Mouse (Mus musculus): Measurements from ENCODE around the gene Lrp2. TPM values are rescaled to one million over a fixed set of nuclear protein-coding genes. Genes with fewer than 3 reads are reported as not detected.
"Not testable (repeated sequence)": the region's sequence is repeated elsewhere in the genome, so short reads cannot be mapped to it uniquely, and the experiment has no call there.

Lrp2 gene
- polyA plus RNA-seq, 1 experiment from 2014 or later: 0.08 TPM

DNA sequence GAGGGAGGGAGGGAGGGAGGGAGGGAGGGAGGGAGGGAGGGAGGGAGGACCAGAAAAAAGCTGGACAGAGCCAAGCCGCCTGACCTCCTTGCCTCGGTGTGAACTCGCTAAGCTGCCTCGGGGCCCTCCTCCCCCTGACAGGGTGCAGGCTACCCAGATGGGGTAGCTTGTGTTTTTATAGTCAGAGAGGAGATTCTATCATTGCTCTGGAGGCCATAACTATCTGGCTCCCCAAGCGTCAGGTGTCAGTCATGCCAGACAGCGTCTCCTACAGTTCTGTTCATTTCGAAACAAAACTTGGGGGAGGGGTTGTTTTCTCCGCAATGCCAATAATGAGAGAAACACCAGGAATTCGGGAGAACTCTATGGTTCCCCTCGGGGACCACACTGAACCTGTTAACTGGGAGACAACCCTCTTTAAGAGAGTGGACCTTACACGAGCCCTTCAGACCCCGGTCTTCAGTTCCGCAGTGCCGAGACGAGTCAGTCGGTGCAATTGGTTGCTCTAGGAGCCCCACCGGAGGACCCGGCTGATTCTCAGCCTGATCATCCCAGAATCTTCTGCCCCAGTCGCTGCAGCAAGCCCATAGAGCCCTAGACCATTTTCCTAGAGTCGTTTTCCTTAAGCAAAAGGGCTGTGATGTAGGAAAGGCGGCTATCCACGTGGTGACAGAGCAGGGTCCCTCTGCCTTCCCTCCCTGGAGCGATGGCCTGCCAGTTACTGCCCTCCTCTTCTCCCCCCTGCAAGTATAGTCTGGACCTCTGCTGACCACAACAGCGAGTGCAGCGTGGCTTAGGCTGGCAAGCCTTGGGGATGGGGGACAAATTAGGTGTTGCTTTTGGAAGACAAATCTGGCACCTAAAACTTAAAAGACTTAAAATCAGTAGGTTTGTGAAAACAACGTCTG lies 1.2 kb upstream of the Lrp2 start:
- no peak for ATAC-seq (ENCODE audit: low read depth)
- Histone ChIP-seq H3K4me2 (ENCODE audit: low read depth, low read length) (peak overlapping the region; percentile 50), H3K36me3 (ENCODE audit: control insufficient read depth, insufficient read depth) (no peaks in the 10 kb centered on the region), H3K4me3 (ENCODE audit: low read depth, low read length) (peak overlapping the region; percentile 37), H3K9ac (ENCODE audit: low read depth, low read length) (no peak overlapping the region), H3K27ac (ENCODE audit: low read length) (no peak overlapping the region), H3K4me1 (ENCODE audit: control insufficient read depth, low read depth, low read length) (no peaks in the 10 kb centered on the region; the same call in 1 of the 2 replicates), H3K9me3 (replicated peaks; ENCODE audit: control insufficient read depth, low read length) (no peaks in the 10 kb centered on the region), H3K27me3 (ENCODE audit: control insufficient read depth, insufficient read depth, low read depth, low read length) (peaks cover 55% of the 10 kb centered on the region)
- under 1% methylated on average over 26 of the region's 26 CpGs for WGBS (ENCODE audit: insufficient replicate concordance)

DNA sequence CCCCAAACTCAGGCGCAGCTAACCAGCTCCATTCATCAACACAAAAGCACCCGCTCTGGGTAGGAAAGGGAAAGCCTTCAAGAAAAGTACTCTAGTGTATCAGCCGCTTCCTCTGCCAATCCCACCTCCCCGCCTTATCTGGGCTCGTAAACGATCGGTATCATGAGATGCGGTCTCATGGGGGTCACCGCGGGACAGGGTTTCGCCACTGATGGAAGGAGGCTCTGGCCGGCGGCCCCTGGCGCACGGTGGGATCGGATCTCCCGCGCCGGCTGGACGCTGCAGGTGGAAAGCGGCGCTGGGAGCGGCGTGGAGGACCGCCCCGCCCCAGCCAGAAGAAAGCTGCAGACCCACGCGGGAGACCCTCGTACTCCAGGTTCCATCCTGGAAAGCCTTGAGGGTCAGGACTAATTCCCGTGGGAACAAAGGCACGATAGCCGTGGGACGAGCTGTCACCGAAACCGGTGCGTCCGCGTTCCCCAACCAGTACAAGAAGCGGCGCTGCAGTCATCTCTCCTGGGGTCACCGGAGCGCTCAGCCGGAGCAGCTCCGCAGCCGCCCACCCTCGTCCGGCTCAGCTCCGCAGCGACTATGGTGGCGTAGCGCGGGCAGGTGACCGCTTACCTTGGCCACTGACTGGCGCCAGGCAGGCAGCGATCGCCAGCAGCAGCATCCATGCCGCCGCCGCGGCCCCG lies 527 bp downstream of the Lrp2 start:
- no peaks in the 10 kb centered on the region for H3K36me3 ChIP-seq (ENCODE audit: control insufficient read depth, insufficient read depth)
- no peak overlapping the region for H3K27ac ChIP-seq (ENCODE audit: low read length)
- 1% methylated on average over 60 of the region's 61 CpGs for WGBS (ENCODE audit: insufficient replicate concordance)
- H3K4me1 ChIP-seq (ENCODE audit: control insufficient read depth, low read depth, low read length): no peaks in the 10 kb centered on the region; the same call in 1 of the 2 replicates
- peak overlapping the region; percentile 69 for H3K4me2 ChIP-seq (ENCODE audit: low read depth, low read length)
- H3K27me3 ChIP-seq (ENCODE audit: control insufficient read depth, insufficient read depth, low read depth, low read length): peaks cover 55% of the 10 kb centered on the region
- no peak for ATAC-seq (ENCODE audit: low read depth)
- H3K9me3 ChIP-seq (replicated peaks; ENCODE audit: control insufficient read depth, low read length): no peaks in the 10 kb centered on the region
- H3K9ac ChIP-seq (ENCODE audit: low read depth, low read length): no peak overlapping the region
- peak overlapping the region; percentile 56 for H3K4me3 ChIP-seq (ENCODE audit: low read depth, low read length)

DNA sequence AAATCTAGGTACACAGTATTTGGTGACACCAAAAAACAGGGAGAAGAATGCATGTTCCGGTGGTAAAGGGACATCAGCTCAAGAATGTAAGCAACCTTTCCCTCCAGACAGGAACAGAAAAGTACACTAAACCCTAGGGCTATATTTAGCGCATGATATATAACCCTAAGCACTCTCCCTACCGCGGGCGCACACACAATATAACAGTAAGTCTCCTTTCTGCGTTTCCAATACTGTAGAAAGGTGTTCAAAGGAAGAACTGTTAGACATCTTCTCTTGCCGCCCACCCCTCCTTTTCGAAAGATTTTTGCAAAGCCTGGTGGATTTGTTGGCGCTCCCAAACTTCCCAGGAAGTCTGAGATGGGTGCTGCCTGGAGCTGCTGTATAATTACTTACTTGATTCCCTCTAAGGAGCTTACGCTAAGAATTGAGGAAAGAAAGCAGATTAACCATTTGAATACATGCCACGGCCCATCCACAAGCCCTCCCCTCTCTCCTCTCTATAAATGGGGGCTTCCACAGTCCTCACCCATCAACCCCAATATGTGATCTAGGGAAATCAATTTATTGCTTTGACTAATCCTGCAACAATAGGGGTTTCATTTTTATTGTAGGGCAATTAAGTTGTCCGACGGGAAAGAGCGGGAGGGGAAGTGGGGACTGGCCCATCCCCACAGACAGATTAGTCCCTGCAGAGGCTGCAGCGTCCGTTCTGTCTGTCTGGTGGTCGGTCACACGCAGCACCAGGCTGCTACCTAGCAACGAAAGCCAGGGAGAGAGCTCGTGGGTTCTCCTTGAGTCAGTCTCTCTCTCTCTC lies 1.5 kb downstream of the Lrp2 start:
- no peak for ATAC-seq (ENCODE audit: low read depth)
- 4% methylated on average over 20 of the region's 20 CpGs for WGBS (ENCODE audit: insufficient replicate concordance)
- Histone ChIP-seq H3K4me1 (ENCODE audit: control insufficient read depth, low read depth, low read length) (no peaks in the 10 kb centered on the region; the same call in 1 of the 2 replicates), H3K4me3 (ENCODE audit: low read depth, low read length) (no peak overlapping the region), H3K9ac (ENCODE audit: low read depth, low read length) (no peak overlapping the region), H3K4me2 (ENCODE audit: low read depth, low read length) (no peak overlapping the region), H3K27ac (ENCODE audit: low read length) (no peak overlapping the region), H3K27me3 (ENCODE audit: control insufficient read depth, insufficient read depth, low read depth, low read length) (peaks cover 53% of the 10 kb centered on the region), H3K9me3 (replicated peaks; ENCODE audit: control insufficient read depth, low read length) (no peaks in the 10 kb centered on the region), H3K36me3 (ENCODE audit: control insufficient read depth, insufficient read depth) (no peaks in the 10 kb centered on the region)

DNA sequence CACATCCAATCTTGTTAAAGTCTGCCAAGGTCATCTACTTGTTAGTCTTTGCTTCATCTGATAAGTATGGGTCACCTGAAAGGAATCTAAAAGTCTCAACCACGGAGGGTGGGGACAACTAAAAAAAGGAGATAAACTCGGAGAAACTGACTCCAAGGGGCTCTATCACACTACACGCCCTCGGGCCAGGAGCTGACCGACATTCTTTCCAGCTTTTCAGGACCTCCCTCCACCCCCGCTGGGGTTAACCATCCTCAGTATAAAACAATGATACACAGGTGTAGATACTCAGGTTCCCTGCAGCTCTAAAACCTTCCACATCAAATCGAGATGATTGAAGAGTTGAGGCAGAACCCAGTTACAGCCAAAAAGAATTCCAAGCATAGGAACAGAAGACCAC lies 3.0 kb downstream of the Lrp2 start:
- no peaks in the 10 kb centered on the region for H3K9me3 ChIP-seq (replicated peaks; ENCODE audit: control insufficient read depth, low read length)
- no peak overlapping the region for H3K4me3 ChIP-seq (ENCODE audit: low read depth, low read length)
- peaks cover 47% of the 10 kb centered on the region for H3K27me3 ChIP-seq (ENCODE audit: control insufficient read depth, insufficient read depth, low read depth, low read length)
- H3K36me3 ChIP-seq (ENCODE audit: control insufficient read depth, insufficient read depth): no peaks in the 10 kb centered on the region
- no peaks in the 10 kb centered on the region; the same call in 1 of the 2 replicates for H3K4me1 ChIP-seq (ENCODE audit: control insufficient read depth, low read depth, low read length)
- no peak overlapping the region for H3K9ac ChIP-seq (ENCODE audit: low read depth, low read length)
- 33% methylated on average over 7 of the region's 7 CpGs for WGBS (ENCODE audit: insufficient replicate concordance)
- H3K4me2 ChIP-seq (ENCODE audit: low read depth, low read length): no peak overlapping the region
- H3K27ac ChIP-seq (ENCODE audit: low read length): no peak overlapping the region
- ATAC-seq (ENCODE audit: low read depth): no peak

DNA sequence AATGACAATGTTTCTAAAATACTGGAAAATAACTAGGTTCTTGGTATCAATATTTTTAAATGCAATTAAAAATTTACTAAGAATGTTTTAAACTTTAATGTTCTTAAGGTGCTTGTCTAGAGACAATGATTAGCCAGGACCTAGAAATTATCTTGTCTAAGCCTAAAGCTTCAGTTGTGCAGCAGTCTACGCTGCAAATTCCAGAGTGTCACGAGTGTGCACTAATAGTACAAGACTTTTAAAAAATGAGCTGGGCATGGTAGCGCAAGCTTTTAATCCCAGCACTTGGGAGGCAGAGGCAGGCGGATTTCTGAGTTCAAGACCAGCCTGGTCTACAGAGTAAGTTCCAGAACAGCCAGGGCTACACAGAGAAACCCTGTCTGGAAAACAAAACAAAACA lies 3.8 kb downstream of the Lrp2 start:
- peaks cover 39% of the 10 kb centered on the region for H3K27me3 ChIP-seq (ENCODE audit: control insufficient read depth, insufficient read depth, low read depth, low read length)
- not testable (repeated sequence) for H3K4me3 ChIP-seq (ENCODE audit: low read depth, low read length); H3K36me3 ChIP-seq (ENCODE audit: control insufficient read depth, insufficient read depth); H3K4me1 ChIP-seq (ENCODE audit: control insufficient read depth, low read depth, low read length); H3K27ac ChIP-seq (ENCODE audit: low read length); ATAC-seq (ENCODE audit: low read depth); H3K9ac ChIP-seq (ENCODE audit: low read depth, low read length); H3K4me2 ChIP-seq (ENCODE audit: low read depth, low read length); H3K9me3 ChIP-seq (replicated peaks; ENCODE audit: control insufficient read depth, low read length)
- WGBS (ENCODE audit: insufficient replicate concordance): 63% methylated on average over 4 of the region's 4 CpGs

DNA sequence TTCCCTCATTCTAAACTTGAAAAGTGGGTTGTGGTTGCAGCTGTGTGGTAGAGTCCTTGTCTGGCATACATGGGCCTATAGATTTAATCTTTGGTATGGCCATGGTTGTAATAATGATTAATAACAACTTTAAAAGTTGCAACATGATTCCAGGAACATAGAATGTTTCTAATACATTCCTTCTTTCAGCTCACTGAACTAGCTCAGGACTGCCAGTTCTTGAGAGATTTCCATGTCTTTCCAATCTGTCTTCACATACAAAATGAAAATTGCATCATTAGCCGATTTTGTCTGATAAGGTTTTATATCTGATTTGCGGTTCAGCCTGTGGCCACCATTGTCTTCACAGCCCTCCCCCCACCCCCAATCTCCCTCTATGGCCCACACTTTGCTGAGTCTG lies 5.8 kb downstream of the Lrp2 start:
- H3K4me3 ChIP-seq (ENCODE audit: low read depth, low read length): no peak overlapping the region
- H3K9me3 ChIP-seq (replicated peaks; ENCODE audit: control insufficient read depth, low read length): no peaks in the 10 kb centered on the region
- no peak overlapping the region for H3K27ac ChIP-seq (ENCODE audit: low read length)
- no peaks in the 10 kb centered on the region for H3K36me3 ChIP-seq (ENCODE audit: control insufficient read depth, insufficient read depth)
- H3K4me1 ChIP-seq (ENCODE audit: control insufficient read depth, low read depth, low read length): no peaks in the 10 kb centered on the region
- no peak overlapping the region for H3K9ac ChIP-seq (ENCODE audit: low read depth, low read length)
- H3K4me2 ChIP-seq (ENCODE audit: low read depth, low read length): no peak overlapping the region
- ATAC-seq (ENCODE audit: low read depth): no peak
- 51% methylated on average over 2 of the region's 2 CpGs for WGBS (ENCODE audit: insufficient replicate concordance)
- peaks cover 20% of the 10 kb centered on the region for H3K27me3 ChIP-seq (ENCODE audit: control insufficient read depth, insufficient read depth, low read depth, low read length)

DNA sequence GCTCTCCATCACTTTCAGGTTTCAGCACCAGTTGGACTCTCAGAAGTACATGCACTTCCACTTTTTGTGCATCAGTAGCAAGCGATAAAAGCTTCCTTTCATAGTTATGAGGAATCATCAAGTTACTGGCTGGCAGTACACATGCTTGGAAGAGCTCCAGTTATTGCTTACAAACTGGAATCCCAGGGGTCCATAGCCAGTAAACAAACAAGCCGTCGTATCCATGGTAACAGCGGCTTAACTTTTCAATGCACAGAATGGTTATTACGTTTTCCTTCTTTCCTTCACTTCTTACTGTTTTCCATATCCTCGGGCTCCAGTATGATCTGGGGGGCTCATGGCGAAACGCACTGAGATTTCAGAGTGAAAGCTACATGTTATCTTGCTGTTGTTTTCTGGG lies 7.7 kb downstream of the Lrp2 start:
- ATAC-seq (ENCODE audit: low read depth): no peak
- 69% methylated on average over 8 of the region's 8 CpGs for WGBS (ENCODE audit: insufficient replicate concordance)
- H3K9me3 ChIP-seq (replicated peaks; ENCODE audit: control insufficient read depth, low read length): no peaks in the 10 kb centered on the region

DNA sequence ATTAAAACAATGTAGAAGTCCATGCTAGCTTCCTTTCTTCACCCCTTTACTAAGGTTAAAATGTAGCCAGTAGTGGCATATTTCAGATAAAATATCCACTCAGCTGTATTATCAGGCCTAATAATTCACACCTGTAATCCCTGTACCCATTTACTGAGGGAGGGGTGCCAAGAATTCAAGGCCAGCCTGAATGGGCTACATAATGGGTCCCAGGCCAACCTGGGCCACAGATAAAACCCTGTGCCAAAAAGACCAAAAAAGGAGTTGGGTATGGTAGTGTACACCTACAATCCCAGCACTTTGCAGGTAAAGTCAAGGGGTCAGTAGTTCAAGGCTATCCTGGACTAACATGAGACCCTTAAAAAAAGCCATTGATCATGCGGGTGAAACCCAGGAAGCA lies 9.3 kb downstream of the Lrp2 start:
- Histone ChIP-seq H3K4me3 (ENCODE audit: low read depth, low read length) (no peak overlapping the region), H3K27me3 (ENCODE audit: control insufficient read depth, insufficient read depth, low read depth, low read length) (no peaks in the 10 kb centered on the region; the same call in 1 of the 2 replicates), H3K9ac (ENCODE audit: low read depth, low read length) (no peak overlapping the region), H3K36me3 (ENCODE audit: control insufficient read depth, insufficient read depth) (no peaks in the 10 kb centered on the region), H3K4me2 (ENCODE audit: low read depth, low read length) (no peak overlapping the region), H3K9me3 (replicated peaks; ENCODE audit: control insufficient read depth, low read length) (no peaks in the 10 kb centered on the region), H3K4me1 (ENCODE audit: control insufficient read depth, low read depth, low read length) (no peaks in the 10 kb centered on the region), H3K27ac (ENCODE audit: low read length) (no peak overlapping the region)
- ATAC-seq (ENCODE audit: low read depth): no peak
- 71% methylated on average over 1 of the region's 1 CpGs for WGBS (ENCODE audit: insufficient replicate concordance)

More for the DNA sequence above, 7.7 kb downstream of the Lrp2 start:
- no peak overlapping the region for H3K4me2 ChIP-seq (ENCODE audit: low read depth, low read length)
- H3K27me3 ChIP-seq (ENCODE audit: control insufficient read depth, insufficient read depth, low read depth, low read length): peaks cover 3% of the 10 kb centered on the region; the same call in 1 of the 2 replicates
- no peak overlapping the region for H3K27ac ChIP-seq (ENCODE audit: low read length)
- H3K36me3 ChIP-seq (ENCODE audit: control insufficient read depth, insufficient read depth): no peaks in the 10 kb centered on the region
- no peaks in the 10 kb centered on the region for H3K4me1 ChIP-seq (ENCODE audit: control insufficient read depth, low read depth, low read length)
- H3K4me3 ChIP-seq (ENCODE audit: low read depth, low read length): no peak overlapping the region
- no peak overlapping the region for H3K9ac ChIP-seq (ENCODE audit: low read depth, low read length)

Measured in liver, embryonic 16.5 days (tissue).